Mouse (Mus musculus) C2C12 (cell line): ENCODE results near the gene Slc22a23. TPM values are rescaled to one million over a fixed set of nuclear protein-coding genes. Genes with fewer than 3 reads are reported as not detected.
A peak's percentile ranks its signal among the peaks of the same experiment; 100 is the strongest.

Experiments
- H3K27me3 ChIP-seq: one replicate; pipeline ENCODE4 v1.6.1; 2011; ENCODE audit not compliant: control insufficient read depth, insufficient read depth, insufficient read length
- H3K36me3 ChIP-seq: one replicate; pipeline ENCODE4 v1.6.1; 2011; ENCODE audit not compliant: control insufficient read depth, insufficient read depth
- H3K4me3 ChIP-seq: one replicate; pipeline ENCODE4 v1.5.1; 2011; ENCODE audit warnings: mild to moderate bottlenecking, control low read depth; ENCODE audit not compliant: poor library complexity, insufficient read depth, severe bottlenecking
- H3K79me2 ChIP-seq: one replicate; pipeline ENCODE4 v1.6.1; 2011; ENCODE audit not compliant: control insufficient read depth, insufficient read depth
- H3K79me3 ChIP-seq: one replicate; pipeline ENCODE4 v1.6.1; 2011; ENCODE audit warnings: low read depth, control low read depth
- H3ac ChIP-seq: one replicate; pipeline ENCODE3; 2011; ENCODE audit warnings: low read depth; ENCODE audit not compliant: control insufficient read depth, insufficient read length
- CEBPB ChIP-seq: IDR thresholded peaks from one replicate; pipeline ENCODE4 v1.6.1; 2011; ENCODE audit warnings: low read depth, mild to moderate bottlenecking, control low read depth, moderate library complexity
- CTCF ChIP-seq: IDR thresholded peaks from one replicate; pipeline ENCODE4 v1.5.1; 2011; ENCODE audit not compliant: control insufficient read depth, insufficient read depth, insufficient read length
- FOSL1 ChIP-seq: IDR thresholded peaks from one replicate; pipeline ENCODE4 v1.8.0; 2011; ENCODE audit warnings: mild to moderate bottlenecking, low read length; ENCODE audit not compliant: poor library complexity, insufficient read depth, severe bottlenecking
- MAX ChIP-seq: IDR thresholded peaks from one replicate; pipeline ENCODE4 v1.6.1; 2011; ENCODE audit warnings: mild to moderate bottlenecking, control low read depth
- MYOD1 ChIP-seq: IDR thresholded peaks from one replicate; pipeline ENCODE4 v1.6.1; 2011; ENCODE audit warnings: low read depth; ENCODE audit not compliant: control insufficient read depth, insufficient read length
- MYOG ChIP-seq: IDR thresholded peaks from one replicate; pipeline ENCODE4 v1.6.1; 2011; ENCODE audit not compliant: control insufficient read depth, insufficient read length; ENCODE audit errors: extremely low read depth
- USF1 ChIP-seq: IDR thresholded peaks from one replicate; pipeline ENCODE4 v1.6.1; 2011; ENCODE audit warnings: low read depth, mild to moderate bottlenecking, control low read depth, moderate library complexity
- polyA plus RNA-seq: library from polyadenylated mRNA; unstranded; fragments of >200 nt; fragmentation: generic; extraction: Trizol; gene quantifications from one replicate; pipeline ENCODE4 v1.2.1, GENCODE M21; 2012; ENCODE audit warnings: missing spikeins

Gene Slc22a23
- polyA plus RNA-seq, 1 experiment: 10.9 TPM

- peaks cover 94% of the 10 kb centered on the region for H3K79me2 ChIP-seq
- H3K36me3 ChIP-seq: no peaks in the 10 kb centered on the region
- no peak overlapping the region for H3K4me3 ChIP-seq
- peaks cover 64% of the 10 kb centered on the region for H3K79me3 ChIP-seq
- TF ChIP-seq CTCF (no peak), CEBPB (no peak), MYOG (no peak), MAX (no peak), FOSL1 (peak; percentile 46), USF1 (no peak), MYOD1 (no peak)
- no peak overlapping the region for H3ac ChIP-seq
- no peaks in the 10 kb centered on the region for H3K27me3 ChIP-seq
Measured at GRCm38 (mm10) chr13:34332762-34333161, 12.2 kb downstream of the Slc22a23 start.

- Histone ChIP-seq H3ac (no peak overlapping the region), H3K79me2 (peaks cover 94% of the 10 kb centered on the region), H3K4me3 (no peak overlapping the region), H3K36me3 (no peaks in the 10 kb centered on the region), H3K79me3 (peaks cover 53% of the 10 kb centered on the region), H3K27me3 (no peaks in the 10 kb centered on the region)
- TF ChIP-seq CEBPB (no peak), FOSL1 (no peak), MAX (no peak)
Measured at GRCm38 (mm10) chr13:34331399-34332186, 13.4 kb downstream of the Slc22a23 start.

GRCm38 (mm10) chr13:34329589-34329988 is 15.4 kb downstream of the Slc22a23 start:
- no peak for TF ChIP-seq CEBPB
- TF ChIP-seq MYOG: no peak
- no peak for TF ChIP-seq USF1
- TF ChIP-seq CTCF: no peak
- TF ChIP-seq MYOD1: no peak
- no peak for TF ChIP-seq FOSL1
- no peak for TF ChIP-seq MAX
- Histone ChIP-seq H3K79me2 (peaks cover 94% of the 10 kb centered on the region), H3K4me3 (no peak overlapping the region), H3K79me3 (peaks cover 45% of the 10 kb centered on the region), H3K36me3 (no peaks in the 10 kb centered on the region), H3K27me3 (no peaks in the 10 kb centered on the region), H3ac (no peak overlapping the region)

GRCm38 (mm10) chr13:34326992-34327391 is 18.0 kb downstream of the Slc22a23 start:
- peaks cover 47% of the 10 kb centered on the region for H3K79me3 ChIP-seq
- H3K27me3 ChIP-seq: no peaks in the 10 kb centered on the region
- no peak overlapping the region for H3ac ChIP-seq
- peaks cover 100% of the 10 kb centered on the region for H3K79me2 ChIP-seq
- H3K4me3 ChIP-seq: no peak overlapping the region
- no peak for TF ChIP-seq CTCF
- TF ChIP-seq MYOG: no peak
- H3K36me3 ChIP-seq: no peaks in the 10 kb centered on the region

- Histone ChIP-seq H3ac (no peak overlapping the region), H3K79me2 (peaks cover 96% of the 10 kb centered on the region), H3K4me3 (no peak overlapping the region), H3K79me3 (peaks cover 28% of the 10 kb centered on the region), H3K36me3 (peaks cover 4% of the 10 kb centered on the region), H3K27me3 (no peaks in the 10 kb centered on the region)
- TF ChIP-seq MYOD1 (peak; percentile 75), FOSL1 (no peak)
Measured at GRCm38 (mm10) chr13:34323361-34323760, 21.6 kb downstream of the Slc22a23 start.

GRCm38 (mm10) chr13:34320482-34320881 is 24.5 kb downstream of the Slc22a23 start:
- Histone ChIP-seq H3ac (no peak overlapping the region), H3K36me3 (peaks cover 4% of the 10 kb centered on the region), H3K4me3 (no peak overlapping the region), H3K79me2 (peaks cover 94% of the 10 kb centered on the region), H3K79me3 (peaks cover 31% of the 10 kb centered on the region), H3K27me3 (no peaks in the 10 kb centered on the region)
- no peak for TF ChIP-seq CTCF
- no peak for TF ChIP-seq MYOG
- TF ChIP-seq FOSL1: no peak
- no peak for TF ChIP-seq USF1
- no peak for TF ChIP-seq CEBPB
- no peak for TF ChIP-seq MYOD1
- no peak for TF ChIP-seq MAX
